Mouse (Mus musculus) limb, embryonic 11.5 days (tissue): Measurements from ENCODE around the gene Emp1. TPM values are rescaled to one million over a fixed set of nuclear protein-coding genes. Genes with fewer than 3 reads are reported as not detected.

Source experiments
- ATAC-seq: fragments of 200-750 bp; cut with Nextera tagmentation; 2 replicates; pipeline ENCODE4 v1.8.0; 2017; ENCODE audit warnings: low read depth; ENCODE audit not compliant: insufficient number of reproducible peaks, low FRiP score, low TSS enrichment
- DNase-seq: peaks from one replicate; pipeline ENCODE4 v3.0.0-alpha.2; 2015; ENCODE audit warnings: low spot score
- H3K27ac ChIP-seq: fragments of 300-500 bp; sonication (generic); replicated peaks from 2 replicates; pipeline ENCODE4 v1.5.1; 2014; ENCODE audit warnings: low read depth, mild to moderate bottlenecking, low read length
- H3K27me3 ChIP-seq: fragments of 300-500 bp; sonication (generic); 2 replicates; pipeline ENCODE4 v1.6.1; 2014; ENCODE audit warnings: mild to moderate bottlenecking, low read length, mixed read lengths; ENCODE audit not compliant: control insufficient read depth, insufficient read depth
- H3K36me3 ChIP-seq: fragments of 300-500 bp; sonication (generic); 2 replicates; pipeline ENCODE4 v1.6.1; 2014; ENCODE audit warnings: mild to moderate bottlenecking, low read length, moderate library complexity, mixed read lengths; ENCODE audit not compliant: control insufficient read depth, insufficient read depth
- H3K4me1 ChIP-seq: fragments of 300-500 bp; sonication (generic); 2 replicates; pipeline ENCODE4 v1.6.1; 2014; ENCODE audit warnings: low read length, mixed read lengths; ENCODE audit not compliant: control insufficient read depth, insufficient read depth
- H3K4me2 ChIP-seq: fragments of 300-500 bp; sonication (generic); 2 replicates; pipeline ENCODE4 v1.6.1; 2014; ENCODE audit warnings: low read depth, mild to moderate bottlenecking, moderate library complexity; ENCODE audit not compliant: severe bottlenecking
- H3K4me3 ChIP-seq: fragments of 300-500 bp; sonication (generic); 2 replicates; pipeline ENCODE4 v1.5.1; 2014; ENCODE audit warnings: low read depth, low read length
- H3K9ac ChIP-seq: fragments of 300-500 bp; sonication (generic); 2 replicates; pipeline ENCODE4 v1.6.1; 2014; ENCODE audit warnings: mild to moderate bottlenecking, low read length
- H3K9me3 ChIP-seq: fragments of 300-500 bp; sonication (generic); 2 replicates; pipeline ENCODE4 v1.6.1; 2016; ENCODE audit warnings: low read length; ENCODE audit not compliant: control insufficient read depth
- WGBS: fragments of 180-500 bp; shearing (Covaris S2); extraction: QIAGEN DNeasy Blood & Tissue Kit; methylation state at CpG from one replicate; pipeline ENCODE4 v1.1.7; 2014; 5-methylcytosine and 5-hydroxymethylcytosine counted together
- polyA plus RNA-seq: library from polyadenylated mRNA; unstranded; fragments of >200 nt; fragmentation: Nextera tagmentation; extraction: Ambion mirVana; gene quantifications from 2 replicates; pipeline ENCODE4 v1.2.1, GENCODE M21; 2014

The Emp1 gene
- polyA plus RNA-seq, 1 experiment from 2014 or later: 6.8 TPM

DNA sequence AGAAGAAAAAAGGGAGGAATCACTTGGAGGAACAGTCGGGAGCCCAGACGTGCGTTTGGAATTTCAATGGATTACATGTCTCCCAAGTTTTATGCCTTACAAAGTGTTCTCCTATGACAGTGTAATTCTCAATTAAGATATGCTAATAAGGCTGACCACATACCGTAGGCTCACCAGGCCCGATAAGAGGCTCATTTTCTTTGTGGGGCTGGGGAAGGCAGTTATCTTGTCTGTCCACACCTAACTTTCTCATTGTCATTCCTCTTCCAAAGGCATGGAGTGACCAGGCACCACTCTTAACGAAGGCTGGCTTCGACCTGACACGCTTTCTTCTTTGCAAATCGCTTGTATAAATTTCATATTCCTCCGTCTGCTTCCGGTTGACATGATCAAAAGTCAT is 42.7 kb downstream of the Emp1 start:
- no peaks in the 10 kb centered on the region for H3K4me1 ChIP-seq
- H3K4me3 ChIP-seq: no peak overlapping the region
- no peak overlapping the region for H3K27ac ChIP-seq
- no peak overlapping the region for H3K9ac ChIP-seq
- WGBS: 91% methylated on average over 11 of the region's 11 CpGs
- ATAC-seq (no peak), DNase-seq (no peak)
- H3K4me2 ChIP-seq: no peak overlapping the region
- no peaks in the 10 kb centered on the region for H3K36me3 ChIP-seq
- H3K27me3 ChIP-seq: no peaks in the 10 kb centered on the region
- H3K9me3 ChIP-seq: no peaks in the 10 kb centered on the region

DNA sequence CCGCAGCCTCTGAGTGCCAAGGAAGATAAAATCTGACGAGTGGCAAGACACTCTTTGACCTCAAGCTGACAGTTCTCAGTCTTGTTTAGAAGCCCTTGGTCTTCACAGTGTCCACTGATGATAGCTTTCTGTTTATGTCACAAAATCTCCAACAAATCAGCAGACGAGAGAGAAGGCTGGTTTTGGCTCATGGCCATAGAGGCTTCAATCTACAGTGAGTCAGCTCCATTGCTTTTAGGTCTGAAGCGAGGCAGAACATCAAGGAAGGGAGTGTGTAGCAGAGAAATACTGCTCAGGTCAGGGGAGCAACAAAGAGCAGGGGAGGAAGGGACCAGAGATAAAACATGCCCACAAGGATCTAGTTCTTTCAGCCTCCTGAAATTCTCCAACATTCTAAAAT is 45.0 kb downstream of the Emp1 start:
- WGBS: 64% methylated on average over 4 of the region's 4 CpGs
- H3K9me3 ChIP-seq: no peaks in the 10 kb centered on the region
- no peaks in the 10 kb centered on the region for H3K4me1 ChIP-seq
- H3K4me3 ChIP-seq: no peak overlapping the region
- no peak overlapping the region for H3K27ac ChIP-seq
- no peak overlapping the region for H3K9ac ChIP-seq
- no peaks in the 10 kb centered on the region for H3K27me3 ChIP-seq
- DNase-seq (no peak), ATAC-seq (no peak)
- H3K36me3 ChIP-seq: no peaks in the 10 kb centered on the region
- no peak overlapping the region for H3K4me2 ChIP-seq

DNA sequence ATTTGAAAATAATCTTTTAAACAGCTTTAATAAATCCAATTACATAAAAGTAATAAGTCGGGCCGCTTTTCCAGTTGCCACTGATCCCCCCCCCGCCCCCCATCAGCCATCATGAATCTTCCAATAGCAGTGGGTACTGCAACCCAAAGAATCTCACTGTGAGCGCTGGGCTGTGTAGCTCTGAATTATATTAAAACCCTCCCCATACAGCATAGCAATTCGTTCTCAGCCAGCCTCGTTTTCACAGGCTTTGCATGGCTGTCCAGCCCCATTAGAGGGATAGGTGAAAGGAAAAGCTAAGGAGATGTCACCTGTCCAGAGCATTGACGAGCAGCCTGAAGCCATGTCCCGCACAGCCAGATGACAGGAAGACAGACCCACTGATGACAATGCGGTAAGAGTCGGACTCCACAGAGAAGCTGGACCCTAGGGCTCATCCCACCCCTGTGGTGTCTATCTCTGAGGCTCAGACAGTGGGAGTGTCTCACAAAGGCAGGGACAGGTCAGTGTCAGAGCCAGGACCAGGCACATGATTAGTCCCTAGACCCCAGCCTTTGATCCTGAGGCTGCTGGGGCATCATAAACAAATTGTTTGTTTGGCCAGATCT is 49.5 kb downstream of the Emp1 start:
- no peaks in the 10 kb centered on the region for H3K27me3 ChIP-seq
- H3K9me3 ChIP-seq: no peaks in the 10 kb centered on the region
- WGBS: 88% methylated on average over 10 of the region's 10 CpGs
- no peak overlapping the region for H3K27ac ChIP-seq
- no peaks in the 10 kb centered on the region for H3K36me3 ChIP-seq
- no peak for DNase-seq
- H3K4me3 ChIP-seq: no peak overlapping the region
- 0 out of 2 replicates have a peak, but pooled peaks have one; percentile 17 for ATAC-seq
- H3K4me1 ChIP-seq: no peaks in the 10 kb centered on the region
- no peak overlapping the region for H3K9ac ChIP-seq
- no peak overlapping the region for H3K4me2 ChIP-seq

DNA sequence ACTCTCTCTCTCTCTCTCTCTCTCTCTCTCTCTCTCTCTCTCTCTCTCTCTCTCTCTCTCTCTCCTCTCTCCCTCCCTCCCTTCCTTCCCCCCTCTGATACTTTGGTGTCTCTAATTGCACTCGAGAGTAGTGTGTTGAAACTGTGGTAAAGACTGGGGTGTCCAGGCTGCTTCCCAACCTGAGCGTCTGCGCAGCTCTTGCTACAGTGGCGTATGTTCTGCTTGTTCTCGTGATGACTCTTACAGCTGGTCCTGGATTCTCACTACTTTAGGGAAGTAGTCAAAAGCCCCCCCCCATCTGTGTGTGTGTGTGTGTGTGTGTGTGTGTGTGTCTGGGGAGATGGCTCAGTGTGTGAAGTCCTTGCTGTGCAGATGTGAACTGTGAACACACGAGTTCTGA is 50.3 kb downstream of the Emp1 start:
- Histone ChIP-seq H3K9ac (no peak overlapping the region), H3K4me3 (no peak overlapping the region), H3K9me3 (no peaks in the 10 kb centered on the region), H3K27me3 (no peaks in the 10 kb centered on the region), H3K36me3 (no peaks in the 10 kb centered on the region), H3K27ac (no peak overlapping the region), H3K4me1 (no peaks in the 10 kb centered on the region), H3K4me2 (no peak overlapping the region)
- DNase-seq (no peak), ATAC-seq (no peak)
- WGBS: 70% methylated on average over 6 of the region's 6 CpGs

- Histone ChIP-seq H3K36me3 (no peaks in the 10 kb centered on the region), H3K4me1 (no peaks in the 10 kb centered on the region), H3K4me2 (no peak overlapping the region), H3K27ac (no peak overlapping the region), H3K27me3 (no peaks in the 10 kb centered on the region), H3K4me3 (no peak overlapping the region), H3K9me3 (no peaks in the 10 kb centered on the region), H3K9ac (no peak overlapping the region)
- 30% methylated on average over 5 of the region's 5 CpGs for WGBS
- ATAC-seq (no peak), DNase-seq (peak; percentile 75)
Observed at GRCm38 (mm10) chr6:135417459-135417858, 55.1 kb downstream of the Emp1 start.

- Histone ChIP-seq H3K9me3 (no peaks in the 10 kb centered on the region), H3K4me1 (no peaks in the 10 kb centered on the region), H3K36me3 (no peaks in the 10 kb centered on the region), H3K4me2 (no peak overlapping the region), H3K4me3 (no peak overlapping the region), H3K9ac (no peak overlapping the region), H3K27ac (no peak overlapping the region), H3K27me3 (no peaks in the 10 kb centered on the region)
- DNase-seq (no peak), ATAC-seq (no peak)
- 82% methylated on average over 8 of the region's 8 CpGs for WGBS
Observed at GRCm38 (mm10) chr6:135418223-135418824, 56.0 kb downstream of the Emp1 start.

- WGBS: 86% methylated on average over 2 of the region's 2 CpGs
- Histone ChIP-seq H3K9ac (no peak overlapping the region), H3K9me3 (no peaks in the 10 kb centered on the region), H3K27ac (no peak overlapping the region), H3K4me3 (no peak overlapping the region), H3K36me3 (no peaks in the 10 kb centered on the region), H3K4me1 (no peaks in the 10 kb centered on the region), H3K27me3 (no peaks in the 10 kb centered on the region), H3K4me2 (no peak overlapping the region)
- no peak for DNase-seq
- ATAC-seq: no peak
Observed at GRCm38 (mm10) chr6:135428246-135428645, 65.9 kb downstream of the Emp1 start.

DNA sequence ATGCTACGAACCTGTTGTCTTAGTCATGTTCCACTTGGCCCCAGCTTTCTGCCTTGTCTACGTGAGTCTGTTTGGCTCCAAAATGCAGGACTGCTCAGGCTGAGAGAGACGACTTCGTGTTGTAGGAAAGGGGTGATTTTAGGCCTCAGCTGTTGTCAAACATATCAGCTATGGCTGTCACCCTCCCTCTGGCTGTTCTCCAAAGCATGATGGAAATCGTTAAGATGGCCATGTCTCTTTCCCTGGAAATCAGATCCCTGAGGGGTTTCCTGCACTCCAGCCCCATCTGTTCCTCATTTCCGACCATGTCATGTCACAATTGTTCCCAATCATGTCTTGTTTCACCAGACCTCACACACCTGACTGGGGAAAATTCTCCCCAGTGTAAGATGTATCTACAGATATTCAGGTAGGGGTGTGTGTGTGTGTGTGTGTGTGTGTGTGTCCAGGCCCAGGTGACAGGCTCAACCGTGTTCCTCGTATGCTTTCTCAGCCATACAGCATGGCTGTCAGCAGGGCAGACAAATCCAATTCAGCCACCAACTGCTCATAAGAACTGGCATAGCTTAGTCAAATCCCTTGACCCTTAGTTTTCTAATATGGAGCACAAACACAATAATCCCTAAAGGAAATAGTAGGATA is 67.0 kb downstream of the Emp1 start:
- H3K27ac ChIP-seq: no peak overlapping the region
- DNase-seq: peak; percentile 29

More for the DNA sequence above, 67.0 kb downstream of the Emp1 start:
- ATAC-seq: peak; percentile 31; the same call in 1 of the 2 replicates
- 52% methylated on average over 8 of the region's 8 CpGs for WGBS
- Histone ChIP-seq H3K4me1 (no peaks in the 10 kb centered on the region), H3K27me3 (no peaks in the 10 kb centered on the region), H3K9ac (no peak overlapping the region), H3K36me3 (no peaks in the 10 kb centered on the region), H3K4me3 (no peak overlapping the region), H3K4me2 (no peak overlapping the region), H3K9me3 (no peaks in the 10 kb centered on the region)
